Mouse (Mus musculus) lung, embryonic 16.5 days (tissue): ENCODE measurements around the gene Gabbr1. TPM values are rescaled to one million over a fixed set of nuclear protein-coding genes. Genes with fewer than 3 reads are reported as not detected.
A peak's percentile ranks its signal among the peaks of the same experiment; 100 is the strongest.

Experiments
- ATAC-seq: fragments of 200-750 bp; cut with Nextera tagmentation; 2 replicates; pipeline ENCODE4 v1.8.0; 2017; ENCODE audit warnings: low read depth, mild to moderate bottlenecking, moderate library complexity
- H3K27ac ChIP-seq: fragments of 300-500 bp; sonication (generic); 2 replicates; pipeline ENCODE4 v1.5.1; 2014; ENCODE audit warnings: mild to moderate bottlenecking, control low read depth, low read length
- H3K27me3 ChIP-seq: fragments of 300-500 bp; sonication (generic); 2 replicates; pipeline ENCODE4 v1.6.1; 2014; ENCODE audit warnings: low read depth, low read length, mixed read lengths; ENCODE audit not compliant: control insufficient read depth, insufficient read depth
- H3K36me3 ChIP-seq: fragments of 300-500 bp; sonication (generic); 2 replicates; pipeline ENCODE4 v1.6.1; 2014; ENCODE audit warnings: low read length; ENCODE audit not compliant: control insufficient read depth, insufficient read depth
- H3K4me1 ChIP-seq: fragments of 300-500 bp; sonication (generic); replicated peaks from 2 replicates; pipeline ENCODE4 v1.6.1; 2014; ENCODE audit warnings: low read length, mixed read lengths; ENCODE audit not compliant: control insufficient read depth, insufficient read depth
- H3K4me2 ChIP-seq: fragments of 300-500 bp; sonication (generic); 2 replicates; pipeline ENCODE4 v1.6.1; 2014; ENCODE audit warnings: low read depth, low read length, control low read depth
- H3K4me3 ChIP-seq: fragments of 300-500 bp; sonication (generic); 2 replicates; pipeline ENCODE4 v1.5.1; 2014; ENCODE audit warnings: mild to moderate bottlenecking, low read length, control low read depth
- H3K9ac ChIP-seq: fragments of 300-500 bp; sonication (generic); 2 replicates; pipeline ENCODE4 v1.6.1; 2014; ENCODE audit warnings: low read length, control low read depth
- H3K9me3 ChIP-seq: fragments of 300-500 bp; sonication (generic); 2 replicates; pipeline ENCODE4 v1.6.1; 2016; ENCODE audit warnings: low read length; ENCODE audit not compliant: control insufficient read depth
- WGBS: fragments of 180-500 bp; shearing (Covaris S2); extraction: QIAGEN DNeasy Blood & Tissue Kit; methylation state at CpG from one replicate; pipeline ENCODE4 v1.1.7; 2014; 5-methylcytosine and 5-hydroxymethylcytosine counted together
- polyA plus RNA-seq: library from polyadenylated mRNA; unstranded; fragments of >200 nt; fragmentation: Nextera tagmentation; extraction: Ambion mirVana; gene quantifications from 2 replicates; pipeline ENCODE4 v1.2.1, GENCODE M21; 2015

The Gabbr1 gene
- polyA plus RNA-seq, 1 experiment from 2014 or later = 5.6 TPM

GRCm38 (mm10) chr17:37028683-37029120 lies 17.1 kb upstream of the Gabbr1 start:
- Histone ChIP-seq H3K36me3 (no peaks in the 10 kb centered on the region), H3K4me1 (no peaks in the 10 kb centered on the region; the same call in 1 of the 2 replicates), H3K9me3 (no peaks in the 10 kb centered on the region), H3K27ac (peak overlapping the region; percentile 95), H3K4me3 (peak overlapping the region; percentile 70), H3K27me3 (no peaks in the 10 kb centered on the region), H3K4me2 (peak overlapping the region; percentile 70), H3K9ac (peak overlapping the region; percentile 64)
- ATAC-seq = peak; percentile 99
- under 1% methylated on average over 14 of the region's 14 CpGs for WGBS

GRCm38 (mm10) chr17:37029162-37029561 lies 16.6 kb upstream of the Gabbr1 start:
- Histone ChIP-seq H3K4me3 (peak overlapping the region; percentile 70), H3K9ac (peak overlapping the region; percentile 64; the same call in 1 of the 2 replicates), H3K36me3 (no peaks in the 10 kb centered on the region), H3K27me3 (no peaks in the 10 kb centered on the region), H3K9me3 (no peaks in the 10 kb centered on the region), H3K4me2 (peak overlapping the region; percentile 70), H3K27ac (peak overlapping the region; percentile 95), H3K4me1 (no peaks in the 10 kb centered on the region; the same call in 1 of the 2 replicates)
- ATAC-seq = no peak
- WGBS = 67% methylated on average over 8 of the region's 8 CpGs

- Histone ChIP-seq H3K9me3 (no peaks in the 10 kb centered on the region), H3K27ac (no peak overlapping the region), H3K4me2 (no peak overlapping the region), H3K27me3 (no peaks in the 10 kb centered on the region), H3K9ac (no peak overlapping the region), H3K4me3 (no peak overlapping the region), H3K36me3 (no peaks in the 10 kb centered on the region), H3K4me1 (no peaks in the 10 kb centered on the region)
- 65% methylated on average over 2 of the region's 2 CpGs for WGBS
- ATAC-seq = no peak
Observed at GRCm38 (mm10) chr17:37039127-37039894, 6.5 kb upstream of the Gabbr1 start.

GRCm38 (mm10) chr17:37044651-37045244 lies 1.0 kb upstream of the Gabbr1 start:
- no peak for ATAC-seq
- H3K36me3 ChIP-seq = no peaks in the 10 kb centered on the region
- H3K9me3 ChIP-seq = no peaks in the 10 kb centered on the region
- H3K4me2 ChIP-seq = peak overlapping the region; percentile 96
- H3K4me3 ChIP-seq = peak overlapping the region; percentile 92
- WGBS = 52% methylated on average over 7 of the region's 7 CpGs
- peaks cover 21% of the 10 kb centered on the region for H3K4me1 ChIP-seq
- H3K27me3 ChIP-seq = peaks cover 6% of the 10 kb centered on the region; the same call in 1 of the 2 replicates
- no peak overlapping the region for H3K27ac ChIP-seq
- H3K9ac ChIP-seq = peak overlapping the region; percentile 92

GRCm38 (mm10) chr17:37046312-37047112 lies 746 bp downstream of the Gabbr1 start:
- peaks cover 26% of the 10 kb centered on the region for H3K4me1 ChIP-seq
- no peaks in the 10 kb centered on the region for H3K9me3 ChIP-seq
- H3K9ac ChIP-seq = peak overlapping the region; percentile 92
- ATAC-seq = peak; percentile 83
- H3K27me3 ChIP-seq = peaks cover 6% of the 10 kb centered on the region; the same call in 1 of the 2 replicates
- under 1% methylated on average over 50 of the region's 58 CpGs for WGBS
- H3K4me3 ChIP-seq = peak overlapping the region; percentile 92
- peak overlapping the region; percentile 61 for H3K27ac ChIP-seq
- no peaks in the 10 kb centered on the region for H3K36me3 ChIP-seq
- peak overlapping the region; percentile 96 for H3K4me2 ChIP-seq

- Histone ChIP-seq H3K4me3 (no peak overlapping the region; the same call in 1 of the 2 replicates), H3K9me3 (no peaks in the 10 kb centered on the region)
Observed at GRCm38 (mm10) chr17:37047332-37047976, 1.7 kb downstream of the Gabbr1 start.

GRCm38 (mm10) chr17:37047981-37048380 lies 2.2 kb downstream of the Gabbr1 start:
- Histone ChIP-seq H3K4me2 (no peak overlapping the region), H3K4me1 (peaks cover 26% of the 10 kb centered on the region), H3K27me3 (peaks cover 6% of the 10 kb centered on the region; the same call in 1 of the 2 replicates), H3K27ac (no peak overlapping the region), H3K9ac (no peak overlapping the region), H3K9me3 (no peaks in the 10 kb centered on the region), H3K4me3 (no peak overlapping the region), H3K36me3 (no peaks in the 10 kb centered on the region)
- WGBS = 26% methylated on average over 3 of the region's 3 CpGs
- ATAC-seq = no peak

More at GRCm38 (mm10) chr17:37047332-37047976, 1.7 kb downstream of the Gabbr1 start:
- no peak overlapping the region for H3K27ac ChIP-seq
- H3K4me1 ChIP-seq = peaks cover 26% of the 10 kb centered on the region
- H3K4me2 ChIP-seq = peak overlapping the region; percentile 96
- WGBS = 24% methylated on average over 19 of the region's 19 CpGs
- no peak for ATAC-seq
- peaks cover 6% of the 10 kb centered on the region; the same call in 1 of the 2 replicates for H3K27me3 ChIP-seq
- H3K9ac ChIP-seq = no peak overlapping the region
- no peaks in the 10 kb centered on the region for H3K36me3 ChIP-seq

GRCm38 (mm10) chr17:37048383-37048782 lies 2.6 kb downstream of the Gabbr1 start:
- Histone ChIP-seq H3K4me2 (no peak overlapping the region), H3K27ac (no peak overlapping the region), H3K9me3 (no peaks in the 10 kb centered on the region), H3K4me3 (no peak overlapping the region), H3K36me3 (no peaks in the 10 kb centered on the region), H3K4me1 (peaks cover 26% of the 10 kb centered on the region), H3K9ac (no peak overlapping the region), H3K27me3 (peaks cover 6% of the 10 kb centered on the region; the same call in 1 of the 2 replicates)
- 70% methylated on average over 7 of the region's 7 CpGs for WGBS
- ATAC-seq = no peak
